Mouse (Mus musculus) stomach, postnatal 0 days (tissue): Measurements from ENCODE around the gene Morc3. TPM values are rescaled to one million over a fixed set of nuclear protein-coding genes. Genes with fewer than 3 reads are reported as not detected.

Experiments
- ATAC-seq: fragments of 200-750 bp; cut with Nextera tagmentation; 2 replicates; pipeline ENCODE4 v1.8.0; 2017; ENCODE audit not compliant: low FRiP score, low TSS enrichment
- DNase-seq: peaks from one replicate; pipeline ENCODE4 v3.0.0-alpha.2; 2016; ENCODE audit warnings: low spot score
- H3K27ac ChIP-seq: fragments of 300-500 bp; sonication (generic); replicated peaks from 2 replicates; pipeline ENCODE4 v1.5.1; 2014; ENCODE audit warnings: mild to moderate bottlenecking, control low read depth
- H3K27me3 ChIP-seq: fragments of 300-500 bp; sonication (generic); 2 replicates; pipeline ENCODE4 v1.6.1; 2014; ENCODE audit warnings: low read length; ENCODE audit not compliant: control insufficient read depth, insufficient read depth
- H3K36me3 ChIP-seq: fragments of 300-500 bp; sonication (generic); 2 replicates; pipeline ENCODE4 v1.6.1; 2014; ENCODE audit warnings: low read length, mixed read lengths; ENCODE audit not compliant: control insufficient read depth, insufficient read depth
- H3K4me1 ChIP-seq: fragments of 300-500 bp; sonication (generic); replicated peaks from 2 replicates; pipeline ENCODE4 v1.6.1; 2014; ENCODE audit warnings: antibody characterized with exemption; ENCODE audit not compliant: control insufficient read depth, insufficient read depth
- H3K4me2 ChIP-seq: fragments of 300-500 bp; sonication (generic); replicated peaks from 2 replicates; pipeline ENCODE4 v1.6.1; 2014; ENCODE audit warnings: low read depth, mild to moderate bottlenecking, control low read depth, moderate library complexity
- H3K4me3 ChIP-seq: fragments of 300-500 bp; sonication (generic); 2 replicates; pipeline ENCODE4 v1.5.1; 2014; ENCODE audit warnings: low read depth, low read length, control low read depth
- H3K9ac ChIP-seq: fragments of 300-500 bp; sonication (generic); 2 replicates; pipeline ENCODE4 v1.6.1; 2014; ENCODE audit warnings: mild to moderate bottlenecking, low read length, control low read depth, mixed read lengths
- H3K9me3 ChIP-seq: fragments of 300-500 bp; sonication (generic); 2 replicates; pipeline ENCODE4 v1.6.1; 2016; ENCODE audit warnings: low read length; ENCODE audit not compliant: control insufficient read depth
- CTCF ChIP-seq: IDR thresholded peaks from 2 replicates; pipeline ENCODE4 v1.5.1; 2016; ENCODE audit warnings: antibody characterized with exemption, low read depth, mild to moderate bottlenecking, moderate library complexity
- EP300 ChIP-seq: optimal IDR thresholded peaks from 2 replicates; pipeline ENCODE3; 2016; ENCODE audit warnings: antibody characterized with exemption
- WGBS: fragments of 180-500 bp; shearing (Covaris S2); extraction: QIAGEN DNeasy Blood & Tissue Kit; methylation state at CpG from one replicate; pipeline ENCODE4 v1.1.7; 2014; 5-methylcytosine and 5-hydroxymethylcytosine counted together
- polyA plus RNA-seq: library from polyadenylated mRNA; unstranded; fragments of >200 nt; fragmentation: Nextera tagmentation; extraction: Ambion mirVana; gene quantifications from 2 replicates; pipeline ENCODE4 v1.2.1, GENCODE M21; 2015

Gene Morc3
- polyA plus RNA-seq, 1 experiment from 2014 or later = 17.9 TPM

- no peaks in the 10 kb centered on the region for H3K27me3 ChIP-seq
- no peak overlapping the region for H3K4me2 ChIP-seq
- WGBS = 50% methylated on average over 5 of the region's 5 CpGs
- no peaks in the 10 kb centered on the region for H3K4me1 ChIP-seq
- H3K9me3 ChIP-seq = no peaks in the 10 kb centered on the region
- H3K27ac ChIP-seq = no peak overlapping the region
- TF ChIP-seq CTCF (no peak), EP300 (no peak)
- no peak overlapping the region for H3K4me3 ChIP-seq
- no peak for DNase-seq
- H3K36me3 ChIP-seq = no peaks in the 10 kb centered on the region; the same call in 1 of the 2 replicates
- H3K9ac ChIP-seq = no peak overlapping the region
- no peak for ATAC-seq
Observed at GRCm38 (mm10) chr16:93789971-93790755, 41.8 kb upstream of the Morc3 start.

DNA sequence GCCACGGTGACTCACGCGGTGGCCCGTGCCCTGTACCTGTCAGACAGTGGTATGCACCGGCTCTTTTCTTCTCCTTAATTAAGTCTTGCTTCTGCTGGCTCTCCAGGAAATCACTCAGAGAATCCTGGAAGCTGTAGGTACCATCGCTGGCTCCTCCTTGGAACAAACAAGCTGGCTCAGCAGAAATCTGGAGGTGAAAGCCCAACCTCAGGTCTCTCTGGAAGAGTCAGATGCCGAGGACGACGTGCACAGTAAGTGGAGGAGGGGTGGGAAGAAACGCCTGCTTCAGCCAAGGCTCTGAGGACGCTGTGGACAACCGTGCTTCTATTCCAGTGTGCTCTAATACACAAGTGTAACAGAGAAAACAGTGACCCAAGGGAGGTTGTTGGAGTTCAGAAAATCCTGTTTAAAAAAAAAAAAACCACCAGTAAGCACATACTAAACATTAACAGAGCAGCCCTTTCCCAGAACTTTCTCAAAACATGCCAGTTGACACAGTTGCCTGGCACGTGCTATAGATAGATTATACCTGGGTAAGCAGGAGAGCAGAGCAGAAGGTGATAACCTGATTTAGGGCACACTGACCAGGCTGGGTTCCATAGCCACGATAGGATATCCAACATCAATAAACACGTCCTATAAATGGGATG, 38.8 kb upstream of the Morc3 start:
- no peak overlapping the region for H3K27ac ChIP-seq
- DNase-seq (no peak), ATAC-seq (no peak)
- TF ChIP-seq CTCF (no peak), EP300 (no peak)
- H3K9ac ChIP-seq = no peak overlapping the region
- no peaks in the 10 kb centered on the region for H3K9me3 ChIP-seq
- H3K4me3 ChIP-seq = no peak overlapping the region
- no peaks in the 10 kb centered on the region; the same call in 1 of the 2 replicates for H3K36me3 ChIP-seq
- no peaks in the 10 kb centered on the region for H3K4me1 ChIP-seq
- no peaks in the 10 kb centered on the region for H3K27me3 ChIP-seq
- 62% methylated on average over 15 of the region's 15 CpGs for WGBS
- H3K4me2 ChIP-seq = no peak overlapping the region

DNA sequence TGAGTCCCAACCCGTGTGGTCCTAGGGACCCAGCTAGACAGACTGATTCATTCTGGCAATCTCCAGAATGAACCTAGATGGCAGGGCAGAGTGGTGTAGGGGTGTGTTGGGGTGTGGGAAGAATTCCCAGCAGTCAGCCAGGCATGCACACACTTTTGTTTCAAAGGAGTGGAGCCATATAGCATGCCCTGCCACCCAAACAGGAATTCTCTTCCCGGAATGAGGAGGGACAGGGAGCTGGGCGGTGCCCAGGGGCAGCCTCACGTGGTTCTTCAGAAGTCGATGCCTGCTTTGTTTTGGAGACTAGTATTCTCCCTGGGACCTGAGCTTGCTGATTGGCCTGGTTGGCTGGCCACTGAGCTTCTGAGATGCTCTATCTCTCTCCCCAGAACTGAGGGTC, 37.1 kb upstream of the Morc3 start:
- ATAC-seq = no peak

DNA sequence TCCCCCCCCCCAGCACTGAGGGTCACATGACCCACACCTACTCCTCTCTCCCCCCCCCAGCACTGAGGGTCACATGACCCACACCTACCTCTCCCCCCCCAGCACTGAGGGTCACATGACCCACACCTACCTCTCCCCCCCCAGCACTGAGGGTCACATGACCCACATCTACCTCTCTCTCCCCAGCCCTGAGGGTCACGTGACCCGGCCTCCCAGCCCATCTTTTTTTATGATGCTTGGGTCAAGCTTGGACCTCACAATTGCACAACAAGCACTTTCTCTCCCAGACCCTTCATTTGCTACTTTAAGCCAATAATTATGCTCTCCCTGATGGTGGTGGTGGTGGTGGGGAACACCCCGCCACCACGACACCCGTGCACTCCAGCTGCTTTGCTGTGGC, 36.5 kb upstream of the Morc3 start:
- Histone ChIP-seq H3K4me3 (no peak overlapping the region), H3K27me3 (no peaks in the 10 kb centered on the region), H3K4me1 (no peaks in the 10 kb centered on the region), H3K27ac (no peak overlapping the region), H3K36me3 (peaks cover 2% of the 10 kb centered on the region; the same call in 1 of the 2 replicates), H3K4me2 (no peak overlapping the region), H3K9ac (no peak overlapping the region), H3K9me3 (no peaks in the 10 kb centered on the region)
- DNase-seq = no peak
- WGBS = 96% methylated on average over 5 of the region's 5 CpGs
- TF ChIP-seq CTCF = no peak
- TF ChIP-seq EP300 = no peak
- ATAC-seq = no peak

More for the DNA sequence above, 37.1 kb upstream of the Morc3 start:
- no peak overlapping the region for H3K9ac ChIP-seq
- no peak overlapping the region for H3K27ac ChIP-seq
- no peak for DNase-seq
- no peaks in the 10 kb centered on the region for H3K4me1 ChIP-seq
- no peak overlapping the region for H3K4me3 ChIP-seq
- H3K36me3 ChIP-seq = peaks cover under 1% of the 10 kb centered on the region; the same call in 1 of the 2 replicates
- WGBS = 66% methylated on average over 5 of the region's 5 CpGs
- H3K27me3 ChIP-seq = no peaks in the 10 kb centered on the region
- H3K9me3 ChIP-seq = no peaks in the 10 kb centered on the region
- TF ChIP-seq CTCF = no peak
- TF ChIP-seq EP300 = no peak
- no peak overlapping the region for H3K4me2 ChIP-seq

- Histone ChIP-seq H3K27me3 (no peaks in the 10 kb centered on the region), H3K9me3 (no peaks in the 10 kb centered on the region), H3K27ac (peak overlapping the region; percentile 66), H3K4me3 (no peak overlapping the region), H3K4me2 (no peak overlapping the region), H3K36me3 (peaks cover 6% of the 10 kb centered on the region; the same call in 1 of the 2 replicates), H3K4me1 (no peaks in the 10 kb centered on the region), H3K9ac (no peak overlapping the region)
- no peak for TF ChIP-seq EP300
- no peak for TF ChIP-seq CTCF
- no peak; the same call in 1 of the 2 replicates for ATAC-seq
- DNase-seq = no peak
- 63% methylated on average over 12 of the region's 12 CpGs for WGBS
Observed at GRCm38 (mm10) chr16:93797021-93797840, 34.7 kb upstream of the Morc3 start.
